Mouse (Mus musculus): Measurements from ENCODE around the gene Gm17720. TPM values are rescaled to one million over a fixed set of nuclear protein-coding genes. Genes with fewer than 3 reads are reported as not detected.

Gm17720 gene
- polyA plus RNA-seq (2021; fragmentation: Nextera tagmentation) = not detected in 2 replicates
- long read RNA-seq, experiment 1 = 0 reads
- long read RNA-seq, experiment 2 = 0 reads

GRCm38 (mm10) chr8:110102653-110103052 is at the start of gene Gm17720:
TSS of gene Gm17720 (minus strand) at chr8:110102753.

GRCm38 (mm10) chr8:110100907-110101306 is 1.6 kb downstream of the Gm17720 start, which contains the start of gene Gm21964:
TSS of gene Gm21964 (plus strand) at chr8:110101207.

GRCm38 (mm10) chr8:110079282-110080221 is 23.0 kb downstream of the Gm17720 start, which contains the start of gene Zfp612:
TSS of gene Zfp612 (plus strand) at chr8:110079746.

GRCm38 (mm10) chr8:110039659-110040058 is 62.9 kb downstream of the Gm17720 start, which contains the start of gene Chst4:
TSS of gene Chst4 (minus strand) at chr8:110039740.

Other genes with a start within 250 kb of the Gm17720 start
- gene Phlpp2, start 234.2 kb downstream of the Gm17720 start, polyA plus RNA-seq (2021; fragmentation: Nextera tagmentation) = 3.4 and 4.3 TPM in 2 replicates
- 0.41 and 1.4 TPM in 2 replicates for gene Marveld3, start 140.6 kb downstream of the Gm17720 start, polyA plus RNA-seq (2021; fragmentation: Nextera tagmentation)
- gene Tat, start 112.3 kb downstream of the Gm17720 start, polyA plus RNA-seq (2021; fragmentation: Nextera tagmentation) = not detected in 2 replicates
- not detected in 2 replicates for gene Chst4, start 63.0 kb downstream of the Gm17720 start, polyA plus RNA-seq (2021; fragmentation: Nextera tagmentation)
- 15.2 and 16.6 TPM in 2 replicates for gene Zfp612, start 23.0 kb downstream of the Gm17720 start, polyA plus RNA-seq (2021; fragmentation: Nextera tagmentation)
- gene Gm21964, start 1.5 kb downstream of the Gm17720 start, polyA plus RNA-seq (2021; fragmentation: Nextera tagmentation) = not detected in 2 replicates
- gene Calb2, start 65.5 kb upstream of the Gm17720 start, polyA plus RNA-seq (2021; fragmentation: Nextera tagmentation) = 29.0 and 31.6 TPM in 2 replicates
- 1.4 and 1.5 TPM in 2 replicates for gene Cmtr2, start 112.9 kb upstream of the Gm17720 start, polyA plus RNA-seq (2021; fragmentation: Nextera tagmentation)
- 0.25 and 0.30 TPM in 2 replicates for gene Hydin, start 164.2 kb upstream of the Gm17720 start, polyA plus RNA-seq (2021; fragmentation: Nextera tagmentation)

Measured in layer of hippocampus, adult 6 months (tissue).